Mouse (Mus musculus): Measurements from ENCODE around the gene Plekha7.

GRCm38 (mm10) chr7:116294961-116295360 is 13.2 kb downstream of the Plekha7 start:
- TF ChIP-seq CTCF (IDR thresholded peaks at IDR 0.05; ENCODE audit: insufficient read depth, low read length): no peak
- TF ChIP-seq POLR2A (IDR thresholded peaks at IDR 0.05; ENCODE audit: borderline replicate concordance, extremely low read depth, low read depth, low read length): no peak

All from lung, adult 2 months (tissue).